Mouse (Mus musculus): ENCODE results near the gene Scn4b. TPM values are rescaled to one million over a fixed set of nuclear protein-coding genes. Genes with fewer than 3 reads are reported as not detected.

Gene Scn4b
- polyA plus RNA-seq, 1 experiment from 2014 or later, result 0.05 TPM

DNA sequence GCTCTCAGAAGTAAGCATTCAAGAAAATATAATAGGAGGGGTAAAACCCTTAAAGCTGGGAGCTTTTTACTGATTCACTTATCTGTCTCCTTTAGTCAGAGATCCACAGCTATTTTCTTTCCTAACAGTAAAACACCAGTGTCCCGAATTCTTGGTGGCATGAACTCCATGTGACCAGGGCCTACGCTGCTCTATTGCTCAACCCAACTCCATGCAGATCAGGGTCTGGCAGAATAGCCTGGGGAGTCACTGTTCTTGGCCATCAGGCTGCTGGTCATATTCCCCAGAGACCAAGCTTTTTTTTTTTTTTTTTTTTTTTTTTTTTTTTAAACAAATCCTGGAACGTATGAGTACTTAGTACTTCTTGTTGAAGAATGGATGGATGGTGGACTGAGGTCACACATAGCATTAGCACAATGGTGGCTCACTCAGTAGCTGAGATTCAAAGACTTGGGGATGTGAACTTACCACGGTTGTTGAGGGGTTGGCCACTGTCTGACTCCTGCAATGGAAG is 51.5 kb downstream of the Scn4b start:
- WGBS, result 88% methylated on average over 4 of the region's 4 CpGs
- Histone ChIP-seq H3K9me3 (ENCODE audit: control insufficient read depth, low read length) (no peaks in the 10 kb centered on the region), H3K36me3 (ENCODE audit: control insufficient read depth, insufficient read depth, low read length) (no peaks in the 10 kb centered on the region), H3K4me3 (replicated peaks; ENCODE audit: low read depth, low read length) (no peak overlapping the region), H3K4me2 (ENCODE audit: low read length) (no peak overlapping the region), H3K27ac (replicated peaks; ENCODE audit: low read depth, low read length) (no peak overlapping the region), H3K4me1 (ENCODE audit: control insufficient read depth, insufficient read depth, low read length) (no peaks in the 10 kb centered on the region), H3K9ac (replicated peaks; ENCODE audit: low read length) (no peak overlapping the region), H3K27me3 (ENCODE audit: control insufficient read depth, insufficient read depth, low read length) (no peaks in the 10 kb centered on the region)
- DNase-seq (no peak), ATAC-seq (ENCODE audit: low FRiP score, low TSS enrichment) (no peak)

DNA sequence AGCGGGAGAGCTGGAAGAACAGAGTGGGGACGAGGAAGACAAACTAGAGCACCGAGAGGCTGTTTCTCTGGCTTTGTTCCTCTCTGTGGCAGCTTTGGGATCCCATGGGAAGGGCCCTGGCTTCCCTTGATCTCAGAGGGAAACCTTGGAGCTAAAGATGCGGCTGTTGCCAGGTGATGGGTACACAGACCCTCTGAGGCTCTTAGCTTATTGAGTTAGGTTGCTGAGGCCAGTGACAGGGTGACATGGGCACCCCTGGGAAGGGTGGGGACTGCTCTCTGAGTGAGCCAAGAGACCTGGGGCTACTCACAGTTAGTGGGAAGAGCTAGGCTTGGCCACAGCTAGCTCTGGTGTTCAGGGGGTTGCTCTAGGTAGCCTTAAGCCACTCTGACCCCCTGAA is 57.3 kb downstream of the Scn4b start:
- 64% methylated on average over 4 of the region's 4 CpGs for WGBS

DNA sequence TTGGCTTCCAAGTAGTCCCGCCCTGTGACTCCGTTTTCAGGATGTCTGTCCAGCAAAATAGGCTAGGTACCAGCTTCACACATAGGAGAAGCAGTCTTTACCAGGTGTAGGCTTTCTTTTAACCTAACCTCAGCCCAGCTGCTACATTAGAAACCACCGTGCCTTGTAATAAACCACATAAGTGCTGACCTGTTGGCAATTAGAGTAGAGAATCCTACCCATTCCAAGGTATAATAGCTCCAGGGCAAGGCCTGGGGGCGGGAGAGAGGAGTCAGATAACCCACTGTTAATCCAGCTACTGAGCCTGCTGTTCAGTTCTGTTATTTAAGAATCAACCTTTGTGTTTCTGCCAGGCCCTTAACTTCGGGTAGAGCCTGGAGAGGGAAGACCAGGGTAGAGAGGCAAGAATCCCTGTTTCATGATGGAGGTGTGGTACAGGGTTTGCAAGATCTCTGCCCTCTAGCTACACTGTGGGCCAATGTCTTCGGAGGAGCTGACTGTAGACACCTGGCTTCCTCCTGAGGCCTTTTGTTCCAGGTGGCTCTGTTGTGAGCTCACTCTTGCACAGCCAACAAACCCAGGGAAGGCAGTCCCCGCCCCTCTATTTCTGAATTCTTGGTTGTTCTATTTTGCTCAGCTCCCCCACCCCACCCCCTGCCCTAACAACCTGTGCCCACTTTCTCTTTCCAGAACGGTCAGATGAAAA is 58.1 kb downstream of the Scn4b start:
- H3K36me3 ChIP-seq (ENCODE audit: control insufficient read depth, insufficient read depth, low read length), result no peaks in the 10 kb centered on the region

More for the DNA sequence above, 57.3 kb downstream of the Scn4b start:
- no peak overlapping the region for H3K4me2 ChIP-seq (ENCODE audit: low read length)
- no peaks in the 10 kb centered on the region for H3K27me3 ChIP-seq (ENCODE audit: control insufficient read depth, insufficient read depth, low read length)
- no peak for ATAC-seq (ENCODE audit: low FRiP score, low TSS enrichment)
- no peak overlapping the region for H3K4me3 ChIP-seq (replicated peaks; ENCODE audit: low read depth, low read length)
- H3K27ac ChIP-seq (replicated peaks; ENCODE audit: low read depth, low read length), result no peak overlapping the region
- no peaks in the 10 kb centered on the region for H3K36me3 ChIP-seq (ENCODE audit: control insufficient read depth, insufficient read depth, low read length)
- DNase-seq, result no peak
- H3K9ac ChIP-seq (replicated peaks; ENCODE audit: low read length), result no peak overlapping the region
- no peaks in the 10 kb centered on the region for H3K9me3 ChIP-seq (ENCODE audit: control insufficient read depth, low read length)
- H3K4me1 ChIP-seq (ENCODE audit: control insufficient read depth, insufficient read depth, low read length), result no peaks in the 10 kb centered on the region

DNA sequence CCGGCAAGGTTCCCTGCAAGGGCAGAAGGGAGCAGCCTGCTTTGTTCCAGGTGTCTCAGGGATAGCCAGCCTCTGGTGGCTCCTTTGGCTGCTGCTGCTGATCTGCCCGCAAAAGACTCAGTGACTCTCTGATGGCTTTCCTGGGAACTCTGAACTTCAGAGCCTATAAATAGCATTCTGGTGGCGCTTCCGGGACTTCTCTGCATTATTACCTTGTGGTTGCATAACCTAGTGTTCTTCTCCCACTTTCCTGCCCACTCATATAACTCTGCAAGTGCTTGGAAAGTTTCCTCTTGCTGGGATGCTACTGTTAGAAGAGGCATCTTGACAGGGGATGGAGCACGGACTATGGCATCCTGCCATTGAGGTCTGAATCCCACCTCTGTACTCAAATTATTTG is 59.4 kb downstream of the Scn4b start:
- Histone ChIP-seq H3K4me3 (replicated peaks; ENCODE audit: low read depth, low read length) (no peak overlapping the region), H3K27ac (replicated peaks; ENCODE audit: low read depth, low read length) (no peak overlapping the region), H3K27me3 (ENCODE audit: control insufficient read depth, insufficient read depth, low read length) (no peaks in the 10 kb centered on the region), H3K9ac (replicated peaks; ENCODE audit: low read length) (no peak overlapping the region), H3K4me2 (ENCODE audit: low read length) (no peak overlapping the region), H3K4me1 (ENCODE audit: control insufficient read depth, insufficient read depth, low read length) (no peaks in the 10 kb centered on the region), H3K36me3 (ENCODE audit: control insufficient read depth, insufficient read depth, low read length) (no peaks in the 10 kb centered on the region), H3K9me3 (ENCODE audit: control insufficient read depth, low read length) (no peaks in the 10 kb centered on the region)
- 91% methylated on average over 5 of the region's 5 CpGs for WGBS
- no peak for ATAC-seq (ENCODE audit: low FRiP score, low TSS enrichment)
- DNase-seq, result no peak

More for the DNA sequence above, 58.1 kb downstream of the Scn4b start:
- no peak overlapping the region for H3K27ac ChIP-seq (replicated peaks; ENCODE audit: low read depth, low read length)
- H3K27me3 ChIP-seq (ENCODE audit: control insufficient read depth, insufficient read depth, low read length), result no peaks in the 10 kb centered on the region
- H3K4me3 ChIP-seq (replicated peaks; ENCODE audit: low read depth, low read length), result no peak overlapping the region
- ATAC-seq (ENCODE audit: low FRiP score, low TSS enrichment) (no peak), DNase-seq (no peak)
- no peak overlapping the region for H3K9ac ChIP-seq (replicated peaks; ENCODE audit: low read length)
- no peak overlapping the region for H3K4me2 ChIP-seq (ENCODE audit: low read length)
- no peaks in the 10 kb centered on the region for H3K4me1 ChIP-seq (ENCODE audit: control insufficient read depth, insufficient read depth, low read length)
- WGBS, result 77% methylated on average over 8 of the region's 8 CpGs
- no peaks in the 10 kb centered on the region for H3K9me3 ChIP-seq (ENCODE audit: control insufficient read depth, low read length)

DNA sequence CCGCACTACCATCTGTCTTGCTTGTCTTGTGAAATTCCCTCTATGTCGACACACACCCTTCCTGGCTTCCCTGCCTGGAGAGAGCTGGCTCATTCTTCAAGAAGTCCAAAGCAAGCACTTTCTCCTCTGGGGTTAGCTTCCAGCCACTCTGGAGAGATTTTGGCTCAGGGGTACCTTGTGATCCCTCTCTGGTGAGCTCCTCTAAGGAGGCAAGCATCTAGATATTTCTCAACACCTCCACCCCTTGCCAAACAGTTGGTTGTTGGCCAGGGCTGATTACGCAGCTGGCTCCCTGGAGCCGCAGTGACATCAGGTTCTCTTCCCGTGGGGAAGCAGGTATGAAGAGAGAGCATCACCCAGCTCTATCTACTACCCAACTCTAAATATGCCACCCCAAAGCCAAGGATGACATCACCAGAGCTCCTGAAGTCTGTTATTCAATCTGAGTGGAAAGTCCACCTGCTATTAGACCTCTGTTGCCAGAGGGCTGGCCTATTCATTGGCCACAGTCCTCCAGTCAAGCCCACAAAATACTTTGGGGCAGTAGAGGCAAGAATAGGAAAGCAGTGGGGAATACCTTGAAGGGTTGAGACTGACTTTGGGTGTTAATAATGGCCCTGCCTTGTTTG is 63.2 kb downstream of the Scn4b start:
- no peak for DNase-seq

DNA sequence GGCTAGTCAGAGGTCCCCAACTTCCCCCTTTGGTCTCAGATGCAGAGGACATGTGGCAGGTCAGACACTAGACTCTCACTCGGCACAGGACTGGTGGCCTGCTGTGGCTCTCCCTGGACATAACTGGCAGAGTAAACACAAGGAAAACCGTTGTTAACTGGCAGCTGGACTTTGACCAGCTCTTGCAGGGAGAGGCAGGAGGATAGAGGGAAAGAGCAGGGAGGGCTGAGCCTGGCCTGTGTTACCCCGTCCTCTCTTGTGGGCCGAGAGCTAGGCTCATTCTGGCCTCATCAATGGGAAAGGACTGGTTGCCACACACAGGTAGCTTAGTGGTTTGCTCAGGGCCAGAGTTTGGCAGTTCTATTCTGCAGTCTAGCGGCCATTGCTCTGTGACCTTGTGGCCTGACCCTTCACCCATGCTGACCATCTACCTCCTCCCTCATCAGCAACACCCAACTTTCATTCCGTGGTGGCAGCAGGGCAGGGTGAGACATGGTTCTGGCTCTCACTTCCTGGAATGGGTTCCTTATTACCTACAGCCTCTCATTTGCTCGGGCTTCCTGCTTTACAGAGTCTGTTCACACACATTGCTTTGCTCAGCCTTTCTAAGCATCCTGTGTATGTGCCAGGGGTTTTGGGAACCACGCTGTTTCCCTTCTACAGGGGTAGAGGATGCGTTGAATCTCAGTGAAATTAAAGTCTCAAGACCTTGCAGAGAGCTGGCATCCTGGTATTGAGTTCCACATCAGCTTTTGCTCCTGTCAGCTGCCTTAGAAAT is 64.0 kb downstream of the Scn4b start:
- DNase-seq (no peak), ATAC-seq (ENCODE audit: low FRiP score, low TSS enrichment) (no peak)
- Histone ChIP-seq H3K4me2 (ENCODE audit: low read length) (no peak overlapping the region), H3K27ac (replicated peaks; ENCODE audit: low read depth, low read length) (no peak overlapping the region), H3K4me3 (replicated peaks; ENCODE audit: low read depth, low read length) (no peak overlapping the region), H3K36me3 (ENCODE audit: control insufficient read depth, insufficient read depth, low read length) (no peaks in the 10 kb centered on the region), H3K4me1 (ENCODE audit: control insufficient read depth, insufficient read depth, low read length) (no peaks in the 10 kb centered on the region), H3K27me3 (ENCODE audit: control insufficient read depth, insufficient read depth, low read length) (no peaks in the 10 kb centered on the region), H3K9ac (replicated peaks; ENCODE audit: low read length) (no peak overlapping the region), H3K9me3 (ENCODE audit: control insufficient read depth, low read length) (no peaks in the 10 kb centered on the region)
- WGBS, result 83% methylated on average over 9 of the region's 9 CpGs

More for the DNA sequence above, 63.2 kb downstream of the Scn4b start:
- no peaks in the 10 kb centered on the region for H3K27me3 ChIP-seq (ENCODE audit: control insufficient read depth, insufficient read depth, low read length)
- no peak overlapping the region for H3K27ac ChIP-seq (replicated peaks; ENCODE audit: low read depth, low read length)
- H3K4me1 ChIP-seq (ENCODE audit: control insufficient read depth, insufficient read depth, low read length), result no peaks in the 10 kb centered on the region
- H3K4me2 ChIP-seq (ENCODE audit: low read length), result no peak overlapping the region
- H3K4me3 ChIP-seq (replicated peaks; ENCODE audit: low read depth, low read length), result no peak overlapping the region
- ATAC-seq (ENCODE audit: low FRiP score, low TSS enrichment), result no peak
- H3K36me3 ChIP-seq (ENCODE audit: control insufficient read depth, insufficient read depth, low read length), result no peaks in the 10 kb centered on the region
- H3K9me3 ChIP-seq (ENCODE audit: control insufficient read depth, low read length), result no peaks in the 10 kb centered on the region
- no peak overlapping the region for H3K9ac ChIP-seq (replicated peaks; ENCODE audit: low read length)
- 88% methylated on average over 5 of the region's 5 CpGs for WGBS

Other genes with a start within 250 kb of the Scn4b start
- 698 and 917 TPM in 2 replicates for gene Atp5l, start 217.7 kb upstream of the Scn4b start, polyA plus RNA-seq (2014; fragmentation: Nextera tagmentation; extraction: Ambion mirVana)
- 53.0 and 59.0 TPM in 2 replicates for gene Ube4a, start 172.8 kb upstream of the Scn4b start, polyA plus RNA-seq (2014; fragmentation: Nextera tagmentation; extraction: Ambion mirVana)
- gene Cd3g, start 158.0 kb upstream of the Scn4b start, polyA plus RNA-seq (2014; fragmentation: Nextera tagmentation; extraction: Ambion mirVana), result not detected in 2 replicates
- gene Cd3d, start 156.6 kb upstream of the Scn4b start, polyA plus RNA-seq (2014; fragmentation: Nextera tagmentation; extraction: Ambion mirVana), result not detected in 2 replicates
- not detected in 2 replicates for gene Cd3e, start 128.8 kb upstream of the Scn4b start, polyA plus RNA-seq (2014; fragmentation: Nextera tagmentation; extraction: Ambion mirVana)
- 0.20 TPM in 1 of 2 replicates, not detected in the other for gene Mpzl2, start 98.6 kb upstream of the Scn4b start, polyA plus RNA-seq (2014; fragmentation: Nextera tagmentation; extraction: Ambion mirVana)
- gene Mpzl3, start 83.2 kb upstream of the Scn4b start, polyA plus RNA-seq (2014; fragmentation: Nextera tagmentation; extraction: Ambion mirVana), result 0.80 and 1.0 TPM in 2 replicates
- gene Jaml, start 59.2 kb upstream of the Scn4b start, polyA plus RNA-seq (2014; fragmentation: Nextera tagmentation; extraction: Ambion mirVana), result 0.12 and 0.24 TPM in 2 replicates
- 6.6 and 8.1 TPM in 2 replicates for gene Scn2b, start 20.6 kb upstream of the Scn4b start, polyA plus RNA-seq (2014; fragmentation: Nextera tagmentation; extraction: Ambion mirVana)
- gene BC049352, start 43.6 kb downstream of the Scn4b start, polyA plus RNA-seq (2014; fragmentation: Nextera tagmentation; extraction: Ambion mirVana), result not detected in 2 replicates
- not detected in 2 replicates for gene Tmprss4, start 65.7 kb downstream of the Scn4b start, polyA plus RNA-seq (2014; fragmentation: Nextera tagmentation; extraction: Ambion mirVana)
- gene Il10ra, start 130.8 kb downstream of the Scn4b start, polyA plus RNA-seq (2014; fragmentation: Nextera tagmentation; extraction: Ambion mirVana), result 0.34 and 0.67 TPM in 2 replicates
- 0.07 TPM in 1 of 2 replicates, not detected in the other for gene Tmprss13, start 180.7 kb downstream of the Scn4b start, polyA plus RNA-seq (2014; fragmentation: Nextera tagmentation; extraction: Ambion mirVana)
- 348 and 508 TPM in 2 replicates for gene Fxyd6, start 231.8 kb downstream of the Scn4b start, polyA plus RNA-seq (2014; fragmentation: Nextera tagmentation; extraction: Ambion mirVana)

Data from midbrain, embryonic 14.5 days (tissue).